Mouse (Mus musculus) layer of hippocampus, postnatal 10 days (tissue): ENCODE measurements around the gene Defb46. TPM values are rescaled to one million over a fixed set of nuclear protein-coding genes. Genes with fewer than 3 reads are reported as not detected.

Experiments used
- DNase-seq, 2 experiments: peaks; one replicate each; pipeline ENCODE4 v3.0.0; 2021; ENCODE audit warnings: low spot score in 2 of 2
- long read RNA-seq: library from polyadenylated mRNA; stranded (forward); transcript quantifications from one replicate; pipeline ENCODE4 v2.0.0, GENCODE M21; 2023
- total RNA-seq, 2 experiments: library from RNA; stranded (reverse); gene quantifications; 2 replicates each; pipeline ENCODE4 v1.2.3; 2021

Defb46 gene
- total RNA-seq, result not detected
- long read RNA-seq, result 0 reads

DNA sequence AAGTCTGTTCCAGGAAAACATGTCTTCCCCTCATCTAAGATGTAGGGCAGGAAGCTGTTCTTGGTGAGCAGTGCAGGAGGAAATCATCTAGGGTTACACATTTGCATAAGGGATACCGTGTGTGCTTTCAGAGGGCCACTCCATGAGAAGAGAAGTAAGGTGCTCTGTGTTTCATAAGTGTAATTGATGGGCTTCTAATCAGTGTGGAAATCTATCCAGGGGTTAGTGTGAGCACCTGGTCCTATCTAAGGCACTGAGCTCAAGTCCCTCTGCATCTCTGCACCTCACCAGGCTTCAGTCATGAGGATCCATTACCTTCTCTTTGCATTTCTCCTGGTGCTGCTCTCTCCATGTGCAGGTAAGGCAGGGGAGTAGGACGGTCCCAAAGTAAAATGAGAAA lies at the start of gene Defb46:
Gene Defb46, plus strand, starts transcription at position 301 of the 400 bp plus-strand sequence.
- no peak for DNase-seq

DNA sequence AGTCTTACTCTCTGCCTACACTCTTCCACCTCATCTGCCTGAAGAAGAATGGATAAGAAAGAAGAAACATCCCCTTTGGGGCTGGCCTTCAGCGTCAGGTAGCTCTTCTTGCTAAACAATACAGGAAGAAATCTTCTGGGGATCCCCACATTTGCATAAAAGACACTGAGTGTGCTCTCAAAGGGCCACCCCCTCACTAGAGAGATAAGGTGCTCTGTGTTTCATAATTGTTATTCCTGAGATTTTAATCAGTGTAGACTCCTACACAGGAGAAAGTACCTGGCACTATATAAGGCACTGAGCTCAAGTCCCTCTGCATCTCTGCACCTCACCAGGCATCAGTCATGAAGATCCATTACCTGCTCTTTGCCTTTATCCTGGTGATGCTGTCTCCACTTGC lies 14.6 kb upstream of the Defb46 start, which contains the start of gene Defb6:
Gene Defb6, plus strand, starts transcription at position 318 of the 400 bp plus-strand sequence.
- DNase-seq, result no peak

DNA sequence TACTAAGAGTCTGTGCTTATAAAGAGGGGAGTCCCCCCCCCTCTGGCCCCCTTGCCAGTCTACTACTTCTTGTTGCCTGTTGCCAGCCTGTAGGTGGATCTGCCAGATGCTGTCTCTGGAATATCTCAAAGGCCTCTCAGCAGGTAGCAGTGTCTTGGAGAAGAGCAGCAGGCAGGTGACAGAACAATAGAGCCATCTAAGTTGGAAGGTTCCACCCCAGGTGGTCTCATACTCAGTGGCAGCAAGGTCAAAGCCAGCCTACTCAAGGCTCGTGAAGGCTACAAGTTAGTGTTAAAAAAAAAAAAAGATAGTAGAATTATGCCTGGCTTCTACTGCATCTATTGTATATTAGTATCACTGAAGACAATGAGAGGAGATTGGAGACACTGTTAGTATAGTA lies 1.6 kb upstream of the Defb46 start:
- no peak for DNase-seq

DNA sequence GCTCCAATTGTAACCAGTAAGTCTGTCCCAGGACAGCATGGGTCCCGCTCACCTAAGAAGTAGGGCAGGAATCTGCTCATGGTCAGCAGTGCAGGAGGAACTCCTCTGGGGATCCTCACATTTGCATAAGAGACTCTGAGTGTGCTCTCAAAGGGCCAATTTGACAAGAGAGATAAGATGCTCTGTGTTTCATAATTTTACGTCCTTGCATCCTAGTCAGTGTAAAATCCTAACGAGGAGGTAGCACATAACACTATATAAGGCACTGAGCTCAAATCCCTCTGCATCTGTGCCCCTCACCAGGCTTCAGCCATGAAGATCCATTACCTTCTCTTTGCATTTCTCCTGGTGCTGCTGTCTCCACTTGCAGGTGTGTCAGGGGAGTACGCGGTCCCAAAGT lies 7.6 kb downstream of the Defb46 start, which contains the start of gene Defb5:
Gene Defb5, plus strand, starts transcription at position 301 of the 400 bp plus-strand sequence.
- no peak for DNase-seq

DNA sequence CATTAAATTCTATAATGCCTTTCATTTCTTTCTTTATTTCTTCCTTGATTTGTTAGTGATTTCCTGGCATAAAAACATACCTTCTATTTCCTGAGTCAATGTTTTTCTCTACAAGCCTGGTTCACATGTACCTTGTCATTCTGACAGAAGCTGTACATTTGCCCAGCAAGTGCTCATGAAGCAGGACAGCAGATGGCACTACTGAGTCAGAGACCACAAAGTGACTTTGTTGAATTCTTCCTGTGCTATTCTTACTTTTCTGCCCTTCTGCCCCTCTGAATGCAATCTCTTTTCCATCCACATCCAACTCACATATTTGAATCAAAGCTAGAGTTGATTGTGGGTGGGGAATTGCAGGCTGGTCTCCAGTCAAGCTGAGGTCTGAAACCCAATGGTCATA lies 18.4 kb downstream of the Defb46 start:
- no peak for DNase-seq

DNA sequence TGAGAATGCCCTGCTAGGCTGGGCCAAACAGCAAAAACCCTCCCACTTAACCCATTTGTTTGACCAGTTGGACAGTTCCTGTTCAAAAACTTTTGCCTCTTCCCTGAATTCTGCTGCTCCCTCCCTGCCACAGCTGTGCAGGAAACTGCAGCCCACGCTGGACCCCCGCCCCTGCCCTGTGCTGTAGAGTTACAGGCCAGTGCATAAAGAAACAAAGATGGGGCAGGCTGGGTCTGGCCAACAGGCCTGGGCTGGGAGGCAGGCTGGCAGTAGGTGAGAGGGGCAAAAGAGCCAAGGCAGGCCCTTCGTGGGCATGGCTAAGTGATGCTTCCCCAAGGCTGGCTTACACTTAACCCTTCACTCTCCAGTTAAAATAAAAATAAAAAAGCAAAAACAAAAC lies 20.0 kb downstream of the Defb46 start:
- no peak for DNase-seq

Other genes with a start within 250 kb of the Defb46 start
- gene Defb37, start 248.9 kb upstream of the Defb46 start, total RNA-seq, result not detected
- gene Defb38, start 213.3 kb upstream of the Defb46 start, total RNA-seq, result not detected
- gene Defb39, start 175.1 kb upstream of the Defb46 start, total RNA-seq, result not detected
- not detected for gene Defb12, start 125.1 kb upstream of the Defb46 start, total RNA-seq
- not detected for gene Defb34, start 116.2 kb upstream of the Defb46 start, total RNA-seq
- gene Gm45826, start 99.1 kb upstream of the Defb46 start, total RNA-seq, result not detected
- gene Defb14, start 45.6 kb upstream of the Defb46 start, total RNA-seq, result not detected
- not detected for gene Defb4, start 41.2 kb upstream of the Defb46 start, total RNA-seq
- not detected for gene Defb6, start 14.4 kb upstream of the Defb46 start, total RNA-seq
- not detected for gene Defb5, start 7.7 kb downstream of the Defb46 start, total RNA-seq
- not detected for gene Defb3, start 53.4 kb downstream of the Defb46 start, total RNA-seq
- gene Defb8, start 207.7 kb downstream of the Defb46 start, total RNA-seq, result not detected